ENCODE assay signal across 25 mouse cellular contexts in genomic region chr10:90965671-90966315, GRCm38 (mm10).
A peak's percentile ranks its signal among the peaks of the same experiment; 100 is the strongest.
DNase-seq lines count a peak whose midpoint lies in the region; ATAC-seq and TF ChIP-seq lines count a peak whose summit lies in the region.
"Had no signal": no experiment of that assay in that cellular context is flagged by ENCODE, and none has a peak within 500 bp of the region (broad histone marks: within the 10 kb centered on the region; RNA-seq: fewer than 3 reads in every experiment).

No protein-coding gene starts in this region.

- H3K4me3 ChIP-seq in layer of hippocampus, adult 2 months: no peak overlapping the region
- no peak overlapping the region for H3K4me3 ChIP-seq in myocyte
- H3K4me3 ChIP-seq: forebrain, embryonic 10.5 days; hindbrain, embryonic 13.5 days; limb, embryonic 15.5 days; midbrain, embryonic 13.5 days; neural tube, embryonic 13.5 days had no signal

- TF ChIP-seq POLR2A in myocyte (IDR thresholded peaks at IDR 0.05; ENCODE audit: insufficient read length, low read depth): no peak

- no peak for ATAC-seq in monocyte, adult 5-6 weeks (replicated peaks; ENCODE audit: insufficient number of reproducible peaks, low FRiP score, low TSS enrichment, poor library complexity, severe bottlenecking)
- ATAC-seq: CD4-positive, CD25-positive, alpha-beta regulatory T cell, adult 4 months; Patski had no signal

- TF ChIP-seq CTCF in layer of hippocampus, adult 2 months (conservative IDR thresholded peaks at IDR 0.05): no peak

- DNase-seq in adrenal gland, adult 2 months: peak; percentile 34
- no peak for DNase-seq in adrenal gland, postnatal 4 days (ENCODE audit: low spot score in 2 of 2)
- DNase-seq in layer of hippocampus, adult 2 months (ENCODE audit: low spot score in 2 of 2): no peak
- DNase-seq in layer of hippocampus, postnatal 10 days (ENCODE audit: low spot score in 2 of 2): no peak
- peak; percentile 35 for DNase-seq in adrenal gland, postnatal 14 days
- DNase-seq in thymus, postnatal 0 days (ENCODE audit: low spot score): no peak
- DNase-seq: cerebellum, adult 8-10 months; cerebellum, postnatal 36 days; gastrocnemius, postnatal 36 days; heart, postnatal 36 days; kidney, postnatal 14 days; left cerebral cortex, postnatal 4 days; lung, embryonic 14.5 days; spleen, adult 18-20 months; thymus, postnatal 36 days had no signal

- peak overlapping the region; percentile 92 for H3K27ac ChIP-seq in layer of hippocampus, adult 2 months
- H3K27ac ChIP-seq: forebrain, embryonic 10.5 days; hindbrain, embryonic 13.5 days; limb, embryonic 15.5 days; liver, embryonic 14.5 days; midbrain, embryonic 13.5 days; neural tube, embryonic 13.5 days had no signal

- no peaks in the 10 kb centered on the region for H3K79me2 ChIP-seq in myocyte (ENCODE audit: control insufficient read depth, insufficient read depth)

- H3K27me3 ChIP-seq in myocyte (ENCODE audit: control insufficient read depth, insufficient read depth, insufficient read length): no peaks in the 10 kb centered on the region
- H3K27me3 ChIP-seq: Patski had no signal

- H3K36me3 ChIP-seq in myocyte (ENCODE audit: control insufficient read depth, insufficient read depth): no peaks in the 10 kb centered on the region
- H3K36me3 ChIP-seq: forebrain, embryonic 10.5 days; limb, embryonic 15.5 days; neural tube, embryonic 13.5 days had no signal

- H3K4me2 ChIP-seq in myocyte (ENCODE audit: low read depth): peak overlapping the region; percentile 15
- H3K4me2 ChIP-seq: hindbrain, embryonic 13.5 days; limb, embryonic 15.5 days; lung, embryonic 14.5 days; midbrain, embryonic 13.5 days; neural tube, embryonic 13.5 days had no signal

- no peak overlapping the region for H3ac ChIP-seq in myocyte (ENCODE audit: control insufficient read depth, insufficient read length)

TF ChIP-seq in myocyte, 11 proteins besides CTCF, POLR2A, EP300 and RAD21:
- TF ChIP-seq MYOD1 (IDR thresholded peaks at IDR 0.05; ENCODE audit: control insufficient read depth in 1 of 3, insufficient read length in 2 of 3, low read depth in 2 of 3): no peak
- no peak for TF ChIP-seq TCF12 (IDR thresholded peaks at IDR 0.05; ENCODE audit: insufficient read depth, poor library complexity, severe bottlenecking)
- TF ChIP-seq POLR2AphosphoS2 (IDR thresholded peaks at IDR 0.05; ENCODE audit: insufficient read length, low read depth): no peak
- TF ChIP-seq TCF3 (IDR thresholded peaks at IDR 0.05; ENCODE audit: insufficient read length, low read depth): no peak
- no peak for TF ChIP-seq SRF (IDR thresholded peaks at IDR 0.05; ENCODE audit: control insufficient read depth, insufficient read length, low read depth)
- no peak for TF ChIP-seq USF1 (IDR thresholded peaks at IDR 0.05; ENCODE audit: low read depth)
- no peak for TF ChIP-seq E2F4 (IDR thresholded peaks at IDR 0.05; ENCODE audit: insufficient read depth)
- no peak for TF ChIP-seq MYOG (IDR thresholded peaks at IDR 0.05; ENCODE audit: control insufficient read depth in 1 of 3, insufficient read depth in 1 of 3, insufficient read length in 2 of 3, low read depth in 2 of 3)
- TF ChIP-seq REST (IDR thresholded peaks at IDR 0.05; ENCODE audit: insufficient read depth, insufficient read length): no peak
- TF ChIP-seq MAX (IDR thresholded peaks at IDR 0.05; ENCODE audit: low read depth): no peak

Comparison
In these comparisons a context has a peak if more than half of its experiments do, and no peak if none do; other contexts are left out.
1. DNase-seq: peak in adrenal gland, adult 2 months (single experiment) and adrenal gland, postnatal 14 days (single experiment); none in adrenal gland, postnatal 4 days (0 of 2), layer of hippocampus, adult 2 months (0 of 2), layer of hippocampus, postnatal 10 days (0 of 2) and thymus, postnatal 0 days (single experiment).